Mouse (Mus musculus) stomach, embryonic 16.5 days (tissue): ENCODE data around the gene Tgfbr3. TPM values are rescaled to one million over a fixed set of nuclear protein-coding genes. Genes with fewer than 3 reads are reported as not detected.

Source experiments
- ATAC-seq: fragments of 200-750 bp; cut with Nextera tagmentation; 2 replicates; pipeline ENCODE4 v1.8.0; 2017; ENCODE audit warnings: moderate number of reproducible peaks, moderate TSS enrichment; ENCODE audit not compliant: insufficient read depth, low FRiP score
- H3K27ac ChIP-seq: fragments of 300-500 bp; sonication (generic); 2 replicates; pipeline ENCODE4 v1.5.1; 2014; ENCODE audit warnings: low read length
- H3K27me3 ChIP-seq: fragments of 300-500 bp; sonication (generic); 2 replicates; pipeline ENCODE4 v1.6.1; 2014; ENCODE audit warnings: low read length, control low read depth, mixed read lengths; ENCODE audit not compliant: control insufficient read depth, insufficient read depth
- H3K36me3 ChIP-seq: fragments of 300-500 bp; sonication (generic); 2 replicates; pipeline ENCODE4 v1.6.1; 2014; ENCODE audit warnings: low read length; ENCODE audit not compliant: control insufficient read depth, insufficient read depth
- H3K4me1 ChIP-seq: fragments of 300-500 bp; sonication (generic); 2 replicates; pipeline ENCODE4 v1.6.1; 2014; ENCODE audit warnings: low read length, control low read depth, mixed read lengths; ENCODE audit not compliant: control insufficient read depth, insufficient read depth
- H3K4me2 ChIP-seq: fragments of 300-500 bp; sonication (generic); 2 replicates; pipeline ENCODE4 v1.6.1; 2014; ENCODE audit warnings: low read depth, low read length, mixed read lengths
- H3K4me3 ChIP-seq: fragments of 300-500 bp; sonication (generic); replicated peaks from 2 replicates; pipeline ENCODE4 v1.5.1; 2014; ENCODE audit warnings: mild to moderate bottlenecking, low read length
- H3K9ac ChIP-seq: fragments of 300-500 bp; sonication (generic); 2 replicates; pipeline ENCODE4 v1.6.1; 2014; ENCODE audit warnings: low read length
- H3K9me3 ChIP-seq: fragments of 300-500 bp; sonication (generic); replicated peaks from 2 replicates; pipeline ENCODE4 v1.6.1; 2016; ENCODE audit warnings: low read length, control low read depth; ENCODE audit not compliant: control insufficient read depth
- WGBS: fragments of 180-500 bp; shearing (Covaris S2); extraction: QIAGEN DNeasy Blood & Tissue Kit; methylation state at CpG from one replicate; pipeline ENCODE4 v1.1.7; 2014; 5-methylcytosine and 5-hydroxymethylcytosine counted together
- polyA plus RNA-seq: library from polyadenylated mRNA; unstranded; fragments of >200 nt; fragmentation: Nextera tagmentation; extraction: Ambion mirVana; gene quantifications from 2 replicates; pipeline ENCODE4 v1.2.1, GENCODE M21; 2015

Tgfbr3 gene
- polyA plus RNA-seq, 1 experiment from 2014 or later: 31.1 TPM

DNA sequence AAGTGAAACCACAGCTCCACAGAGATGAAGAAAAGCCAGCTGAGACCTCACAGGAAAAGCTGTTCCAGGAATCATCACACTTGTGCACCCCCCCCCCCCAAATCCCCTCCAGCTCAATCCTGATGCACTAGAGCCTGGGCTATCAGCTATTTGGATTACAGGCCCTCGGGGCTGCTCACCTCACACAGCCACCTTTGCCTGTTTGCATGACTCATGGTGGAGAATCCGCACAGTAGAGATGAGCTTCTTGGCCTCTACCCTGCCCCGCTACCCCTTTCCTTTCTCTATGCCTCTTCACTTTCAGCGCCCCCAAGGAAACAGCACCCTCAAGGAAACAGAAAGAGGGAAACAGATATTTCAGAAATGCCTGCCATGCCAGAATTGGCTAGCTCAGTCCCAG, 127.1 kb downstream of the Tgfbr3 start:
- peaks cover 28% of the 10 kb centered on the region for H3K4me1 ChIP-seq
- no peaks in the 10 kb centered on the region for H3K36me3 ChIP-seq
- H3K9me3 ChIP-seq: no peaks in the 10 kb centered on the region
- 78% methylated on average over 4 of the region's 4 CpGs for WGBS
- no peak for ATAC-seq
- H3K9ac ChIP-seq: no peak overlapping the region
- H3K4me3 ChIP-seq: no peak overlapping the region
- H3K27me3 ChIP-seq: no peaks in the 10 kb centered on the region
- no peak overlapping the region for H3K4me2 ChIP-seq
- no peak overlapping the region for H3K27ac ChIP-seq

DNA sequence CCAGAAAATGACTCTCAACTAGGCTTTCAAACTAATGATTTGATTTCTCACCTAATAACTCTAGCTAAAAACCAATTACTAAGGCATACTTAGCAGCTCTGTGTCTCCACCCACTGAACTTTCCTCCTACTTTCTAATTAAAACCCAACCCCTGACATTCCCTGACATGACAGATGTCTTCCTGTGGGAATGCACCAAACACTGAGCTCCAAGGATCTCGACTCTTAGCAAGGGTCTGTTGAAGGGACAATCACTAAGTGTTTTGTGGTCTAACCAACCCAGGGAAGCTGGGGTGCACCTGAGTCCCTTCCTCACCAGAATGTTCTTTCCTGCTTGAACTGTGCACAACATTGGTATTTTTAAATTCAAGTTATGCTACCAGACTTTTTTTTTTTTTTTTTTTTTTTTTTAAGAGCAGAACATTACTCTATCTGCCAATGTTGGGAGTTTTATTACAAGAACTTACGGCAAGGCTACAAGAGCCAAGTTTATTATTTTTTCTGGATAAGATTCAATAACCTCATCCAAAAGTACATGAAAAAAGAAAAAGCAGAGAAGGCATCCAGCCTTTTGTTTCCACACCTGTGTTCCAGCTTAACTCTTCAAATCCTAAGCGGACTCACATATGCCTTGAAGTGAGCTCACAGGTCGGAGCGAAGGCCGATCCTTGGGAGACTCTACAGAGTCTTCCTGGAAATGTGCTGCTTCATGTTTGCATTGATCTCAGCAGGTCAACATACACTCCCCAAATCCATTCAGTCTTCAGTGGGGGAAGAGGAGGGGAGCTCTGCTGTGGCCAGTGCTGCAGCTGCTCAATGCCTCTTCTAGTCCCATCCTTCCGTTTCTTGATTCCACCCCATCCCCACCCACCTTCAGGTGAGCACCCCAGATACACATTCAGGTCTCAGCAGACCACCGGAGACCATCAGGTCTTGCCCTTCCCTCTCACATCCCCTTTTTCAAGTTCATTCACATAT, 129.2 kb downstream of the Tgfbr3 start:
- Histone ChIP-seq H3K9ac (no peak overlapping the region), H3K27ac (peak overlapping the region; percentile 28; the same call in 1 of the 2 replicates), H3K4me2 (no peak overlapping the region), H3K27me3 (no peaks in the 10 kb centered on the region), H3K36me3 (no peaks in the 10 kb centered on the region), H3K9me3 (no peaks in the 10 kb centered on the region), H3K4me1 (peaks cover 16% of the 10 kb centered on the region), H3K4me3 (no peak overlapping the region)
- ATAC-seq: no peak; the same call in 1 of the 2 replicates
- 64% methylated on average over 8 of the region's 8 CpGs for WGBS

DNA sequence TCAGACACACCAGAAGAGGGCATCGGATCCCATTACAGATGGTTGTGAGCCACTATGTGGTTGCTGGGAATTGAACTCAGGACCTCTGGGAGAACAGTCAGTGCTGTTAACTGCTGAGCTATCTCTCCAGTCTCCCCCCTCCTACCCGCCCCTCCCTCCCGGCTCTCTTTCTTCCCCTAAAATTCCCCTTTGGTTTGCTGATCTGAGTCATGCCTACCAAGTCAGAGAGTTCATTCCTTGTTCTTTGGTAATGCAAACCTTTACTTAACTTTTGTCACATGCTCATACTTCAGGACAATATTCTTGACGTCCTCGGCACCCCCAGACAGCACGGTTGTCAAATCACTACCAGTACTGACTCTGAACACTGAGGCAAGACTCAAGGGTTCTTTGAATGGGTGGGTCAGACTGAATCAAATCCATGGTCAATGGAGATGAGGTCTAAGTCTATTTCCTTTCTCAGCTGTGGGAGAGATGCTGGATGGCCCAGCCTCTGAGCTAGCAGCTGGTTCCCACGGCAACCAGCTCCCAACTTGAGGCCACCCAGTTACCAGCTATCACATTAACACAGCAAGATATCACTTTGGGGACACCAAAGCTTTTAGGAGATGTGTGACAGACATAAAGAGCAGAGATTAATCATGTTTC, 130.8 kb downstream of the Tgfbr3 start:
- Histone ChIP-seq H3K27ac (no peak overlapping the region), H3K9me3 (no peaks in the 10 kb centered on the region), H3K36me3 (no peaks in the 10 kb centered on the region), H3K27me3 (no peaks in the 10 kb centered on the region), H3K9ac (no peak overlapping the region), H3K4me1 (peaks cover 15% of the 10 kb centered on the region), H3K4me3 (no peak overlapping the region), H3K4me2 (no peak overlapping the region)
- no peak for ATAC-seq
- WGBS: 84% methylated on average over 7 of the region's 7 CpGs

DNA sequence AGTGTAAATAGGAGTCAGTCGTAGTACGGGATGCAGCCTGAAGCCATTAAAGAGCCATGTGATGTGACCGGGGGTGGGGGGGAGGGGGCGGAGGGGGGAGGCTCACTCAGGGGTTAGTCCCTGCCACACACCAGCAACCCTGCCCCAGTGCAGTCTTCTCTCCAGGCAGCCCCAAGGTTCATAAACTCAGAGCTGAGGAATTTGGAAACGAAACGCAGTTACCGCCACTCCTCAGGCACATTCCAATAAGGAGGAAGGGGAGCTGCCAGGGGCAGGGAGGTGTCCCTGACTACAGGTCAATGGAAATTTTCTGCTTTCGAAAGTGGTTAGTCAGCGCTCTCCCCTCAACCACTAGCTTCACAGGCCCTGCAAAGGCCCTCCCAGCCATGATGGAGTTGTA, 132.0 kb downstream of the Tgfbr3 start:
- Histone ChIP-seq H3K4me2 (no peak overlapping the region), H3K27ac (peak overlapping the region; percentile 5; the same call in 1 of the 2 replicates), H3K27me3 (no peaks in the 10 kb centered on the region), H3K9me3 (no peaks in the 10 kb centered on the region), H3K4me3 (no peak overlapping the region), H3K9ac (no peak overlapping the region), H3K4me1 (peaks cover 17% of the 10 kb centered on the region), H3K36me3 (no peaks in the 10 kb centered on the region)
- no peak for ATAC-seq
- WGBS: 41% methylated on average over 9 of the region's 9 CpGs

DNA sequence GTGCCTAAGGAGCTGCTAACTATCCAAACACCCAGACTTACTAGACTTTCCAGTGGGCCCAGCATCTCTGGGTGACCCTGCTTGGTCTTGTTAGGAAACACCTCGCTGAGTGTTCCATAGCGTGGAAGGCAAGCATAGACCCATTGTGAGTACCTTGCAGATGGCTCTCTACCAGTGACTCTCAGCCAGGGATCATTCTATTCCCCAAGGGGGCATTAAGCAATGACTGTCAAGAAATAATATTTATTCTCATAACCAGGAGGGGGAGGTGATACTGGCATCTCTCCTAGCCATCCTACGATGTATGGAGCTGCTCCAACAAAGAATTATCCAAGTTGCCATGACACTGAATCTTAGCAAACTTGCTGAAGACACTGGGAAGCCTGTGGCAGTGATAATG, 133.3 kb downstream of the Tgfbr3 start:
- Histone ChIP-seq H3K4me3 (no peak overlapping the region), H3K4me2 (no peak overlapping the region), H3K9ac (no peak overlapping the region), H3K36me3 (no peaks in the 10 kb centered on the region), H3K27me3 (no peaks in the 10 kb centered on the region), H3K9me3 (no peaks in the 10 kb centered on the region), H3K27ac (no peak overlapping the region), H3K4me1 (peaks cover 29% of the 10 kb centered on the region)
- 88% methylated on average over 3 of the region's 3 CpGs for WGBS
- ATAC-seq: no peak

DNA sequence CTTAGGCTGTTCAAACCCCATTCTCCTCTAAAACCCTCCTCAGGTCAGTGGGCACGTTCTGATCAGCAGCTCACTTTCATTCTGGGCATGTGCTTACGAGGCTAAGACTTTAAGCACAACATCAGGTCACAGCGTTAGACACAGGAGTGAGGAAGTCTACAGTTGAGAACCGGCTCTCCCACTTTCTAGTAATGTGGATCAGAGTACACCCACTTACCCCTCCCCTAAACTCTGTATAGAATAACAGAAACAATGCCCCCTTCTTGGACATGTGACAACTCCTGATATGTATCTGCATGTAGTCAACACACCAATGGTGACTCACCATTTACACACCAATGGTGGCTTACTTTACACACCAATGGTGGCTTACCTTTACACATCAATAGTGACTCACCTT, 136.4 kb downstream of the Tgfbr3 start:
- ATAC-seq: peak; percentile 74
- WGBS: 64% methylated on average over 4 of the region's 4 CpGs
- H3K9ac ChIP-seq: no peak overlapping the region

DNA sequence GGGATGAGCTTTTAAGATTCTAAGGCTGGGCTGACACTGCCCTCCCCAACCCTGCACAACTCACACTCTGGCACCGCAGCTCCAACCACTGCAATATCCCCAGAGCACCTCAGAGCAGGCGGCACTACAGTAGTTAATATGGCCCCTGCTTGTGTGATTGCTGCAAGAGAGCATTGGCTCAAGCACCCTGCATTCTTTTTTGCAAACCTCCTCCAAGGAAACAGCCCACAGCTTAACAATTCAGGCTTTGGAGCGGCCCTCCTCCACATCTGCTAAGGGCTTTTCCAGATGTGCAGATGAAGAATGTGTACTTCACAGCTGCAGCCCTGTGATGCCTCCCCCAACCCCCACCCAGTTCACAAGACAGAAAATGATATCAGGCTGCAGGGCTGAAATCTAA, 138.1 kb downstream of the Tgfbr3 start:
- H3K36me3 ChIP-seq: no peaks in the 10 kb centered on the region
- no peaks in the 10 kb centered on the region for H3K27me3 ChIP-seq
- ATAC-seq: peak; percentile 24; the same call in 1 of the 2 replicates
- 49% methylated on average over 3 of the region's 3 CpGs for WGBS
- no peak overlapping the region for H3K27ac ChIP-seq
- no peak overlapping the region for H3K4me3 ChIP-seq
- peaks cover 34% of the 10 kb centered on the region for H3K4me1 ChIP-seq
- no peak overlapping the region for H3K4me2 ChIP-seq
- no peak overlapping the region for H3K9ac ChIP-seq
- H3K9me3 ChIP-seq: no peaks in the 10 kb centered on the region

More for the DNA sequence above, 136.4 kb downstream of the Tgfbr3 start:
- Histone ChIP-seq H3K27ac (peak overlapping the region; percentile 25; the same call in 1 of the 2 replicates), H3K4me3 (no peak overlapping the region), H3K9me3 (no peaks in the 10 kb centered on the region), H3K27me3 (no peaks in the 10 kb centered on the region), H3K36me3 (no peaks in the 10 kb centered on the region), H3K4me2 (no peak overlapping the region), H3K4me1 (peaks cover 38% of the 10 kb centered on the region)

DNA sequence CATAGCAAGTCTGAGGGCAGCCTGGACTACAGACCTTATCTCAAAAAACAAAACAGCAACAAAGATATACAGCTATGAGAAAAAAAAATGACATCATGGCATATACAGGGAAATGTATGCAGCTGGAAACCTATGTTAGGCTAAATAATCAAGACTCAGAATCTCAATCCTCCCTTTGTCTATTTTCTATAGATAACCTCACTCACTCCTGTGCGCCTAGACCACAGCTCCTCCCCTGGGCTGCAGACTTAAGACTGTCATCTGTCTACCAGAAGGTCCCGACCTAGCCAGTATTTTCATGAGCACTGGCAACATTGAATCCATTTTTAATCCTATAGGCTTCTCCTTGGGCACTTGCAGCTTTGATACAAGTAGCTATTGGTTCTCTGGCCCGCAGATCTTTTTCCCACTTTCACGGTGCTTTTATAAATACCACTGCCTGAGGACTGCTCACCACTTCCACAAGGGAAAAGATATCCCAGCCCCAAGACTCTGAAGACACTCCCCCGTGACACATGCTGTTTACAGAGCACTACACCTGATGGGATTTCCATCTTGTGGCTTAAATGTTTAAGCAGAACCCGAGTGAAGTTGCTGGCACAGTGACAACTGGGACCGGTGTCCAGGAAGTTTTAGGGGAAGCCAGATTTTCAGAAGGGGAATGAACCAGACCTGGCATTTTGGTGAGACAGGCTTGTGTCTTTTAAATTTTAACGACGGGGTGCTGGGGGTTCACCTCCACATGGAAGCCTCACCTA, 138.7 kb downstream of the Tgfbr3 start:
- H3K4me2 ChIP-seq: no peak overlapping the region
- H3K4me3 ChIP-seq: no peak overlapping the region
- H3K27ac ChIP-seq: peak overlapping the region; percentile 7; the same call in 1 of the 2 replicates
- no peak overlapping the region for H3K9ac ChIP-seq
- peaks cover 34% of the 10 kb centered on the region for H3K4me1 ChIP-seq
- no peaks in the 10 kb centered on the region for H3K9me3 ChIP-seq
- WGBS: 43% methylated on average over 9 of the region's 9 CpGs
- no peaks in the 10 kb centered on the region for H3K36me3 ChIP-seq
- ATAC-seq: no peak
- no peaks in the 10 kb centered on the region for H3K27me3 ChIP-seq
